Mouse (Mus musculus) embryonic fibroblast, embryonic 13.5 days (primary cell): ENCODE measurements at regions not wholly inside any gene's neighbourhood (a gene's known extent, or its start where the extent isn't known, plus 50 kb on each side); places are given as distances from the start of the nearest gene placed in this dataset.
"Not testable (repeated sequence)": the region's sequence is repeated elsewhere in the genome, so short reads cannot be mapped to it uniquely, and the experiment has no call there.

ENCODE experiments used
- H3K27ac ChIP-seq: 2 replicates; pipeline ENCODE4 v1.5.1; 2012; ENCODE audit warnings: low read length, control low read depth, inconsistent platforms; ENCODE audit not compliant: insufficient read depth
- H3K4me1 ChIP-seq: 2 replicates; pipeline ENCODE4 v1.6.1; 2011; ENCODE audit warnings: low read length; ENCODE audit not compliant: control insufficient read depth, insufficient read depth
- H3K4me3 ChIP-seq: 2 replicates; pipeline ENCODE4 v1.5.1; 2011; ENCODE audit warnings: mild to moderate bottlenecking, control low read depth, low read length; ENCODE audit not compliant: insufficient read depth
- CTCF ChIP-seq: IDR thresholded peaks from 2 replicates; pipeline ENCODE4 v1.5.1; 2011; ENCODE audit warnings: mild to moderate bottlenecking, control low read depth, low read length, moderate library complexity, borderline replicate concordance; ENCODE audit not compliant: insufficient read depth
- POLR2A ChIP-seq: IDR thresholded peaks from 2 replicates; pipeline ENCODE4 v1.6.1; 2011; ENCODE audit warnings: low read depth, mild to moderate bottlenecking, control low read depth, low read length, moderate library complexity

DNA sequence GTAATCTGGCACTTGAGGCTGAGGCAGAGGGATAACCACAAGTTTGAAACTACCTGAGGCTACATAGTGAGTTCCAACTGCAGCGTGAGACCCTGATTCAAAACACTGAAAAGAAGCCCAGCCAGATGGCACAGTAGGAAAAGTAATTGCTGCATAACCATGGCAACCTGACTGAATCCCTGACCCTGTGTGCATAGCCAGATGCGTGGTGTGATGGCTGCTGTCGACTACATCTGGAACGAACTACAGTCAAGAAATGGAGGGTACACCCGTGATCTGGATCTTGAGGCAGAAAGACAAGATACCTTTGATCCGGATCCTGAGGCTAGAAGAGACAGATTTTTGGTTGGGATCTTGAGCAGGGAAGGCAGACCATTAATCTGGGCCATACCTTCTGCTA lies 153.2 kb upstream of the Pkdcc start:
- H3K4me1 ChIP-seq = no peaks in the 10 kb centered on the region
- no peak overlapping the region for H3K4me3 ChIP-seq
- no peak overlapping the region for H3K27ac ChIP-seq
- TF ChIP-seq POLR2A (no peak), CTCF (no peak)

DNA sequence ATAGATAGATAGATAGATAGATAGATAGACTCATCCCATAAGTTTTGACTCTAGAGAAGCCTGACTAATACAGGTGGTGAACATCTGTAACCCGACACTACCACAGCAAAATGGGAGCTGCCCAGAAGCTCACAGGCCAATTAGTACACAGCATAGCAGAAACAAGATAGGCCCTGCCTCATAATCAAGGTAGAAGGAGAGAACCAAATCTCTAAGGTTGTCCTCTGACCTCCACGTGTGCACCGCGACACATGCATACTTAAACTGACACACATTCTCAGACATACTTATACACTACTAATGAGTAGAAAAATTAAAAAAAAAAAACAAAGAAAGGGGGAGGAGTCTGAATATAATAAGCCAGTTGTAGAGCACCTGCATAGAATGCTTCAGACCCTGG lies 151.2 kb upstream of the Pkdcc start:
- Histone ChIP-seq H3K27ac (no peak overlapping the region), H3K4me1 (no peaks in the 10 kb centered on the region), H3K4me3 (no peak overlapping the region)
- no peak for TF ChIP-seq POLR2A
- no peak for TF ChIP-seq CTCF

DNA sequence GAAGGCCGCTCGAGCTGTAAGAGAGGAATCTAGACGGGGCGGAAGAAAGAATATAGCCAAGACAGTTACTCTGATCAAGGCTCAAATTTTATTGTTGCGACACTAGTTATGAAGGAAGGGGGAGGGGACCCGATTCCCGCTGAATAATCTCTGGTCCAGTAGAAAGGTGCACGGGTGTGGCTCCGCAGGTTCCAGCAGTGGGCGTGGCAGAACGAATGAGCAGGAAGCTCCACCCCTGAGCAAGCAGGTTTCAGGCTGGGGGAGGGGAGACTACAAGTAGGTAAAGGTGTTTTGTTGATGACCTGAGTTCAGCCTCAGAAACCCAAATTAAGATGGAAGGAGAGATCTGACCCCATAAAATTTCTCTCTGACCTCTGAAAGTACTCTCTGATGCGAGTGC lies 150.7 kb upstream of the Pkdcc start:
- not testable (repeated sequence) for H3K4me3 ChIP-seq, H3K27ac ChIP-seq, H3K4me1 ChIP-seq

DNA sequence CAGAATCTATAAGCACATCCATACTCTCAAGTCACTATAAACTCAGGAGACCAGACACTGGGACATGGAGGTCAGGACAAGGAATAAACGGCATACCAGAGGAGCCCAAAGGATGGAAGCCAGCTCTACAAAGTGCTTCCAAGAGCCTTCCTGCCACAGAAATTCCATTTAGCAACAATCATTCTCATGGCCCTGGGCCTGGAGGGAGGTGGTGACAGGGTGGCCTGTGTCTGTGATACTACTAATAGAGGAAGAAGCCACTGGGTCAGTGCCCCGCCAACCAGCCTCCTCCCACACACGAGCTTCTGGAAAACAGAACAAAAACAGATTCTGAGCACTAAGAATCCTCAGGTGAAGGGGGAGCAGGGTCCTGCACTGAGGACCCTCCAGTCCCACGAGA lies 145.8 kb upstream of the Pkdcc start:
- no peak overlapping the region for H3K4me3 ChIP-seq
- no peaks in the 10 kb centered on the region for H3K4me1 ChIP-seq
- TF ChIP-seq CTCF (no peak), POLR2A (no peak)
- no peak overlapping the region for H3K27ac ChIP-seq

DNA sequence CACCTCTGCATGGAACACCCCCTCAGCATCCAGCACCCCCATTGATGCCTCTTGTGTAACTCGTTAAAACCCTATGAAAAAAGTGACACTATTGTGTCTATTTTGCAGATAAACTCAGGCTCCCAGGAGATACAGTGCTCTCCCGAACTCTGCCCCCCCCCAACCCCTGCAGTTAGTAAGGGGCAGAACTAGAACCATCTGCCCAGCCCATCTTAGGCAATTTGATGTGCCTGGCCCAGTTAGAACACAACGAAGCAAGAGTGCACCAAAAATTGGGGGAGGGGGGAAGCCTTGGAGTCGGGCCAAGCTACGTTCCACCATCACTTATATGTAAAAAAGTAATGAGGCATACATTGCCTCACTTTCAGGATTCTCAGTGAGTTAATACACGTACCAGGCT lies 143.3 kb upstream of the Pkdcc start:
- no peak for TF ChIP-seq POLR2A
- TF ChIP-seq CTCF = no peak
- no peak overlapping the region for H3K4me3 ChIP-seq
- H3K4me1 ChIP-seq = 0 out of 2 replicates have a peak, but pooled peaks cover 3% of the 10 kb centered on the region
- no peak overlapping the region for H3K27ac ChIP-seq

DNA sequence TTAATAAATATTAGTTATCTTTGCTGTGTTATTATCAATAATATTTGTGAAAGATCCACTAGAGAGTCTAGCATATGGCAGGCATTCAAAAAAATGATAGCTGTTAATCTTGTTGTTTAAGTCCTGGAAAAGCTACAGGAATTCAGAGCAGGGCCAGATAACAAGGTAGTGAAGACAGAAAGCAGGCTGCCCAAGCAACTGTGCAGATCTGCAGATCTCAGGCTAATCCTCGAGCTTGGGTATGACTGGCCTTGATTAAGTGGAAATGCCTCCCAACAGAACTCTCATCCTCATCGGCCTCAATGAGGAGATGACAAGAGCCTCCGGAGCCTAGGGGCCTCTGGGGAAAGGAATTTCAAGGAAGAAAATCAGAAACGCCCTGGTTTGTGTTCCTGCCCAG lies 142.9 kb upstream of the Pkdcc start:
- Histone ChIP-seq H3K27ac (no peak overlapping the region), H3K4me3 (no peak overlapping the region), H3K4me1 (0 out of 2 replicates have a peak, but pooled peaks cover 3% of the 10 kb centered on the region)
- TF ChIP-seq POLR2A (no peak), CTCF (no peak)

DNA sequence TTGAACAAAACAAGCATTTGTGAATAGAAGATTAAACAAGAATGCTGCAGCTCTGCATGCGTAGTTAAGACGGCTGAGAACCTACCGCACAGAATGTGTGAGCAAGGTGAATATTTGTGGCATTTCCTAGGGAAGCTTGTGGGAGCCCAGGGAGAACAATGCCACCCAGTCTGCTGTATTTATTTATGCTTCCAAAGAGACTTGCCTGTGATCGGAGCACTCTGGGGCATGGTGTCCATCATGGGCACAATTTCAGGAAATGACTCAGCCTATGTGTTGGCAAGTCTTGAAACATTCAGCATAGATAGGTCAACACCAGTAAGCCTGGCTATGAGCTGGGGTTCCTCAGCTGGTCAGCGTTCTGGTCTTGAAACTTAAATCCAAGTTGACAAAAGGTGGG lies 140.2 kb upstream of the Pkdcc start:
- Histone ChIP-seq H3K4me1 (peaks cover 11% of the 10 kb centered on the region), H3K4me3 (no peak overlapping the region), H3K27ac (no peak overlapping the region)
- no peak for TF ChIP-seq CTCF
- TF ChIP-seq POLR2A = no peak

DNA sequence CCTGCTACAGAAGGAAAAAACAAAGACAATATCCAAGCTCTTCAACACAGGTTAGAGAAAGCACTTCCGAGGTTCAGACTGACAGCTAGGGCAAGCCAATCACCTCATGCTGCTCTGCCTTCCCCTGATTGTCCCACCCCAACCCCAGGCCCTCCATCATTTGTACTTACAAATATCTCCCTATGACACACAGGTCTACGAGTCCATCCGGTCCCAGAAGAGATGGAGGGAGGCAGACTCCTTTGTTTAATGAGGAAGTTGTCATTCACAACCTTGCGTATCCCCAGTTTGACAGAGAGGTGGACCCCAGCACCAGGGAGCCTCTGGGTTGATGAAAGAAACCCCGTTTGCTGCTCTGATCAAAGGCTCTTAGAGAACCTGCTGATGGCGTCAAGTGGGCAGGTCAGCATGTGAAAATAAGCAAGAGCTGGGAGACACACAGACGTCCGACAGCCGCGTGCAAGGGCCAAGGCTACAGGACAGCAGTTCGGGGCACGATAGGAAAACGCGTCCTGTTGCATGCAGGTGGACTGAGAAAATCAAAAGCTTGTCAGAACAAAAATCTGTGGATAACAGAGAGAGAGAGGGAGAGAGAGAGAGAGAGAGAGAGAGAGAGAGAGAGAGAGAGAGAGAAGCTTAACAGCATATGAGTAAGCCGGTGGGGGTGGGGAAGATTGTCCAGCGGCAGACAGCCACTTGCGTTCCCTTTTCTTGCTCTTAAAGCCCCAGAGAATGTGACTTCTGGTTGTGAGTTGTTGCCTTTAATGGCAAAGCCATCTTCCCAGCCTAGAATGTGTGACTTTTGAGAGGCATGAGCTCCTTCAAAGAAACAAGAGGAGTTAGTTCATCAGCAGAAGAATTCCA lies 137.1 kb upstream of the Pkdcc start:
- H3K27ac ChIP-seq = peak overlapping the region; percentile 45
- peaks cover 14% of the 10 kb centered on the region for H3K4me1 ChIP-seq
- TF ChIP-seq POLR2A (0 out of 2 replicates have a peak, but pooled peaks have one; percentile 15), CTCF (no peak)
- no peak overlapping the region for H3K4me3 ChIP-seq

DNA sequence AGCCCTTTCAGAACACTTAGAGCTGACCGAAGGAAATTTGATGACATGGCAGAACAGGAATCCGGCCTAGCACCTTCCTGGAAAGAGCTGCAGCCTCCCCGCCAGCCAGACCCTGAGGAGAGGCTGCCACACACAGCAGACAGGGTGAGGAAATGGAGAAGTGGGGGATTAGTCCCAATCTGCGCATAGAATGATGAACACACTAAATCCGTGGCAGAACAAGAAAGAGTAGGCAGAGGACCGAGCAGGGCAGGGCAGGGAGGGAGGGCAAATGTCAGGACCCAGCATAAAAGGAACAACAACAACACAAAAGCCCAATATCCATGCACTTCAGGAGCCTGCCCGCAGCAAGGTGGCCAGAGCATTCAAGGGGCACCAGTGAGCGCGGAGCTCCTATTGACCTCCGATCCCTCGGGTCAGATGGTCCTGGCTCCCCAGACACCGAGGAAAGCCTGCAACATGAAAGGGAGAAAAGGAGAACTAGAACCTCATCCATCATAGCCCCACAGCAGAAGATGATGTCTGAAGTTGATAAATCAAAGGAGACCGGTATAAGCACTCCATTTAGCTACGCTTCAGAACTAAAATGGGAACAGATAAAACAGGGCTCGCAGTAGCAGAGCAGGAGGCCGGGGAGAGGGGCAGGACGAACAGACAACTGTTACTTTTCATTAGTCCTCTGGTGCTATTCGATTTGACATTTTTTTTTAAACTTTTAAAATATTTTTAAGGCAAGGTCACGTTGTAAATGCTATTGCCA lies 136.3 kb upstream of the Pkdcc start:
- H3K4me3 ChIP-seq = no peak overlapping the region
- H3K4me1 ChIP-seq = peaks cover 14% of the 10 kb centered on the region
- peak overlapping the region; percentile 45 for H3K27ac ChIP-seq
- no peak for TF ChIP-seq CTCF
- TF ChIP-seq POLR2A = no peak

DNA sequence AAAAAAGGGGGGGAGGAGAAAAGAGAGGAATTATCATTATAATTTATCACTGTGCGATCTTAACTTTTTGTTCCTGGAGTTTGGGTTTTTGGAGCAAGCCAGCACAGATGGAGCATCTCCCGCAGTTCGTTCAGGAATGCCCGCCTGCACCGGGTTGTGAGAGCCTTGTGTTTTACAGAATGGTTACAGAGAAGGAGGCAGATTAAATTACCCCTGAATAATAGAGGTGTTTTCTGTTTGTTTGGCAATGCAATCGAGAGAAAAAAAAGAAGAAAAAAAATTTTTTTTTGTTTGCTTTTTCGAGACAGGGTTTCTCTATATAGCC lies 135.8 kb upstream of the Pkdcc start:
- Histone ChIP-seq H3K4me1 (peaks cover 14% of the 10 kb centered on the region), H3K27ac (no peak overlapping the region), H3K4me3 (no peak overlapping the region)
- TF ChIP-seq CTCF (no peak), POLR2A (no peak)
